Mouse (Mus musculus) gastrocnemius, postnatal 25 days (tissue): ENCODE results near the gene Myo1e. TPM values are rescaled to one million over a fixed set of nuclear protein-coding genes. Genes with fewer than 3 reads are reported as not detected.

Source experiments
- DNase-seq: peaks from one replicate; pipeline ENCODE4 v3.0.0; 2022
- total RNA-seq, 2 experiments: library from RNA; stranded (reverse); gene quantifications; 1 replicate in 1 of 2; 2 replicates in 1 of 2; pipeline ENCODE4 v1.2.3; 2021

Gene Myo1e
- total RNA-seq, 2 experiments from 2014 or later = 8.6 to 8.9 TPM

DNA sequence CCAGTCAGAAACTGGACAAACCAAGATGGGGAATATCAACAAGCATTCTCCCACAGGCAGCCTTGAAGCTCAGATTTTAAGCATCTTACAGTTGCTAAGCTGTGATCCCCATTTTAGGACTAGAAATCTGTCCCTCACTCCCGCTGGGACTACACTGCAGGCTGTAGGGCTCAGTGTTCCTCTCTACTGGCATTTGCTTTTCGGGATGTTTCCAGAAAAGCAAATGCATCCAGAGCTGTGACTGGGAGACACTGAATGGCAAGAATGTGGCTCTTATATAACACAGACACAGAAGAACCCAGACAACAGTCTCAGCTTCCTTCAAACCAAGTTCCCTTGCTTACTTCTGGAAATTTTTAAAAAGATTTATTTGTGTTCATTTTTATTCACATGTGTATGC, 158.8 kb downstream of the Myo1e start:
- DNase-seq = no peak

GRCm38 (mm10) chr9:70366898-70367297, 159.7 kb downstream of the Myo1e start:
- DNase-seq = no peak

GRCm38 (mm10) chr9:70371638-70372037, 164.5 kb downstream of the Myo1e start:
- no peak for DNase-seq

DNA sequence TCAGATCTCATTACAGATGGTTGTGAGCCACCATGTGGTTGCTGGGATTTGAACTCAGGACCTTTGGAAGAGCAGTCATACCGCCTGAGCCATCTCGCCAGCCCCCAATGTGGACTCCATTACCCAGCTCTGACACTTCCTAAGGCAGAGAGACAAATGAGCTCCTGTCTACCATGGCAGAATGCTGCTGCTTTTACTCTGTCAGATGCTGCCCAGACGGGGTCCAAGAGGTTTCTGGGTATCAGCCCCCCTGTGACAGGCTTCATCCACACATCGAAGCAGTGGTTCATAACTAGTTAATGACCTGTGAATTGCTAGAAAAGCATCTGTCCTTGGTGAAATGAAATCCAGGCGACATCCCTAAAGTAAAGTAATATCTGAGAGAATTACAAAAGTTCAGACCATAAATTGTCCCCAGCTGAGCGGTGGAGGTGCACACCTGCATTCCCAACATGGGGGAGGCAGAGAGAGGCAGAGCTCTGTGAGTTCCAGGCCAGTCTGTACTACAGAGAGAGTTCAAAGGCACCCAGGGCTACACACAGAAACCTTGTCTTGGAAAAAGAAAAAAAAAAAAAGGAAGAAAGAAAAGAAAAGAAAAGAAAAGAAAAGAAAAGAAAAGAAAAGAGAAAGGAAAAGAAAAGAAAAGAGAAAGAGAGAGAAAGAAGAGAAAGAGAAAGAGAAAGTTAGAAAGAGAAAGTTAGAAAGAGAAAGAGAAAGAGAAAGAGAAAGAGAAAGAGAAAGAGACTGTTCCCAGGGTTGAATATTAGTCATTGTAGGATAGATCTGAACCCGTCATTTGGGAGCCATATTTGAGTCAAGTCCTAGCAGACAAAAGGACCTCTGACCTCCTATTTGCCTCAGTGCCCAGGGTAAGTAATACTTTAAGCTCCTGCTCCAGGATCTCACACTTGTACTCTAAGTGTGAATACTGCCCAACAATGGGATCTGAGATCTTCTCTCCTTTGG, 172.6 kb downstream of the Myo1e start:
- DNase-seq = no peak

DNA sequence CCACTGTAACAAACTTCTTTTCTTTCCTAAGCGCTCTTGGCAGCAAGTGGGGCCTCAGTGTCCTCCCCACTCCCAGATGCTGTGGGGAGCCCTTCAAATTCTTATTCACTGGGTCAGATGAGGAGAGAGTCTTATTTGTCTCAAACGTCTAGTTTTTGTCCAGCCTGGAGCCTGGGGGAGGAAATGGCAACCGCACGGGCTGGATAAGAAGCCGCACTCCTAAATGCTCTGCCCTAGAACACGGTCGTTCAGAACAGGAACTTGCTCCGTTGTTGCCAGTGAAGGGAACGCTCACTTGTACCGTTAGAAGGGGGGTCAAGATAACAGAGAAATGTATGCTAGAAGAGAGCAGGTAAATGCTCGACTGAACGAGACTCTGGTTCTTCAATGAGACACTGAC, 174.9 kb downstream of the Myo1e start:
- peak; percentile 56 for DNase-seq

GRCm38 (mm10) chr9:70383750-70384149, 176.6 kb downstream of the Myo1e start:
- no peak for DNase-seq

DNA sequence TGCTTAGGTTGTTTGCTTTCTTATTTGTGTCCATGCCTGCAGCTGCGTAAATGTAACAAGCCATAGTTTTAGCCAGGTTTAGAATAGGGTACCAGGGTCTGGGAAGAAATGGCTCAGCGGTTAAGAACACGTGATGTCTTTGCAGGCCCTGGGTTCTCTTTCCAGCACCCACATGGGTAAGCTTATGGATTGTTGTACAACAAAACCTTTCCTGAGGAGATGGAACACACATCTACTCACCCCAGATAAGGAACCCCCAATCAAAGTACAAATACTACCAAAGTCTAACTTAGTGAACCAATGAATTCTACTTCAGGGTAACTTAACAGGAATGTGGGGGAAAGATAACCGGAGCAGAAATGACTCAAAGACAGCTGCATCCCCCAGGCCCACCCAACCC, 177.3 kb downstream of the Myo1e start:
- DNase-seq = no peak

GRCm38 (mm10) chr9:70384958-70385728, 178.0 kb downstream of the Myo1e start:
- DNase-seq = no peak

DNA sequence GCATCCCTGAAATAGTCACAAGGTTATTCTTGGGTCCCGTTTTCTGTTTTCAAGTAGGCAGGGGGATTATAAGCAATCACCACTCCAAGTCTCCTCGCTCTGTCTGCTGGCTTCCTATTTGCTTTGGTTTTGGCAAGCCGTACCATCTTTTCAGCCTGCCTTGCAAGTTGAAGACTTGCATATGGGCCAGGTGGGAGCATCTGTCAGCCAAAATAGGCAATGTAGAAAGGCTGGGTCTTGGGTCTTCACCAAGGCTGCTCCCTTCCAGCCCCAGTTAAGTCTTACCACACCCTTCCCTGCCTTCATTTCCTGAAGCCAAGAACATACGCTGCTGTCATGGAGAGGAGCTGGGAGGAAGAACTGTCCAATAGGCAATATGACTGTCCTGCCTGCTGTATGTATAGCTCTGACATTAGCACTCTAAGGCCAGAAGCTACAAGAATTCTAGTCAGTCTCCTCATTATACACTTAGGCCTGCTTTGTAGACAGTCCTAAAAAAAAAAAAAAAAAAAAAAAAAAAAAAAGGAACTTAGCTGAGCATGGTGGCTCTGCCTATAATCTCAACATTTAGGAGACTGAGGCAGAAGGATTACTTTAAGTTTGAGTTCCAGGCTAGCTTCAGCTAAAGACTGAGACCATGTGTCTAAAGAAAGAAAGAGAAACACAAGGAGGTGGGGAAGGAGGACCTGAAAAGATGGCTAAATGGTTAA, 180.4 kb downstream of the Myo1e start:
- DNase-seq = peak; percentile 52

- no peak for DNase-seq
Measured at GRCm38 (mm10) chr9:70389548-70389947, 182.4 kb downstream of the Myo1e start.

DNA sequence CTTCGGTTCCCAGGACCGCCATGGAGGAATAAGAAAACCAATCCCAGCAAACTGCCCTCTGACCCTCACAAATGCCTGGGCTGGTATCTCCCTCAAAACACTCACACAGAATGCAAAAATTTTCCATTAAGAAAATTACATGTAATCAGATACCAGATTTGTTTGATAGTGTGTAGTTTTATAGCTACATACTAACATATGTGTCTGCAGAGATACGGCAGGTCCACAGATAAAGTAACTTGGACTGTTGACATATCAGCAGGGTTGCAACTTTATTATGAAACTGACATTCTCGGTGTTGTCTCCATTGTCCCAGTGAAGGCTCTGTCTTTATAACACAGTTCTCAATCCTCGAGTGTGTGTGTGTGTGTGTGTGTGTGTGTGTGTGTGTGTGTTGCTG, 183.9 kb downstream of the Myo1e start:
- DNase-seq = no peak

GRCm38 (mm10) chr9:70391660-70392562, 184.8 kb downstream of the Myo1e start:
- no peak for DNase-seq

GRCm38 (mm10) chr9:70392563-70392907, 185.4 kb downstream of the Myo1e start:
- peak; percentile 39 for DNase-seq

- DNase-seq = no peak
Measured at GRCm38 (mm10) chr9:70395617-70396016, 188.5 kb downstream of the Myo1e start.

GRCm38 (mm10) chr9:70396083-70396482, 188.9 kb downstream of the Myo1e start:
- DNase-seq = no peak

GRCm38 (mm10) chr9:70401937-70402539, 194.9 kb downstream of the Myo1e start:
- DNase-seq = no peak

GRCm38 (mm10) chr9:70406596-70406995, 199.4 kb downstream of the Myo1e start:
- DNase-seq = peak; percentile 24

DNA sequence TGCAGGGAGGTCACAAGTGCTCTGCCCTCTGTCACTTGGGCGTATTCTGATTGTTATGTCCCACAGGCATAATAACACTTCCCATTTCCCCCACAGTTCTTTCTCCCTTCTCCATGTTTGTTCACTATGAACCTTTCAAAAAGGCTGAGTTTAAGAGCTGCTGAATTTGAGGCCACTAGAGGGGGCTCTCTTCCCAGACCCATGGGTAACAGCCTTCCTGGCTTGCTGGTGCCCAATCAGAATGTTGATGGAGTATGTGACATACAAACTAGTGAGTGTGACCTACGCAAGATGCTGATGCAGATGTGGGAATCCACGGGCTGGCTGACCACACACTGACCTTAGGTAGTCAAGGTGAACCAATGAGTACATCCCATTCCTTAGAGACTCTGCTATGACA, 201.6 kb downstream of the Myo1e start:
- no peak for DNase-seq

DNA sequence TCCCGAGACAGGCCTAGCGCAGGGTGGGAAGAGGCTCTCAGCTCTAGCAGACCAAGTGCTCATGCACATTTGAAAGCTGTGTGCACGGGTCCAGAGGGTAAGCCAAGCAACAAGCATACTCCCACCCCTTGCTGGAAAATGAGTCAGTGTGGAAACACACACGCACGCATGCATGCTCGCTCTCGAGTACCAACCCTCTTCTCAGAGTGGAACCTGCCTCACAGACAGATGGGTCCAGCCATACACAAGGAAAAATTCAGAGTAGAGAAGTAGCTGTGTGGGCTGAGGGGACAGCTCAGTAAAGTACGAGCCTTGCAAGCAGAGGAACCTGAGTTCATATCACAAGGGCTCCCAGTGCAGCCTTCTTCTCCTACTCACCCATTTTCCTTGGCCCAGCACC, 202.6 kb downstream of the Myo1e start:
- DNase-seq = no peak

DNA sequence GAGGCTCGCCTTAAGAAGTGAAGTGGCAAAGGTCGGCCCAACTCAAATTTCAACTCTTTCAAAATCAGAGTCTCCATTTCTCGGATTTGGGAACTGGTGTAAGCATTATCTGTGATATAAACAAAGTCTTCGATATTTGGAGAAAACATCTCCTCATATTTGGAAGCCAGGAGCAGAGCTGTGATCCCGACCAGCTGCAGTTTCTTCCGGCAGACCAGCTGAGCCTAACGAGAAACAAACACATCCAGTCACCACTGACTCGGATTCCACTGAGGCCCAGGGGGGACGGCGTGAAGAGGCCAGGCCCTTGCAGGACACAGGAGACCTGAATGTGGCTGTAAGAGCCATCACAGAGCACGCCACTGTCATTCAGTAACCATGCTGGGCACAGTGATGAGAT, 203.5 kb downstream of the Myo1e start:
- DNase-seq = no peak

DNA sequence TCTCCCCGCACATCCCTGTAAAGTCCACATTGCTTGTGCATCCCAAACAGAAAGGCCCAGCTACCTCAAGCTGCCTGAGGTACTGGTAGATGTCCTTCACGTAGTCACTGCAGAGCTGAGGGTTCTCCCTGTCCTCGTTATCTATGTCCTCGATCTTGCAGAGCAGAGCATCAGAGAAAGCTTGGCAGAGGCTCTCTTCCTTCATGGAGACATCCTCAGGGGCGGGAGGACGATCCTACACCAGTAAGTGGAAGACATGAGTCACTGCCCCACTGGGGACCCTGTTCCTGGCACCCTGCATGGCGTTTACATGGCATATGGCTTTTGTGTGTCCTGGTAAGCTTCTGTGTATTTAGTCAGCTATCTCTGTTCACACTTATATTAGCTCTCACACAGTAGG, 205.9 kb downstream of the Myo1e start:
- DNase-seq = no peak
